Mouse (Mus musculus): Measurements from ENCODE around the gene Fasn. TPM values are rescaled to one million over a fixed set of nuclear protein-coding genes. Genes with fewer than 3 reads are reported as not detected.

The Fasn gene
- polyA plus RNA-seq, 1 experiment from 2014 or later: 94.6 TPM

- Histone ChIP-seq H3K27me3 (ENCODE audit: control insufficient read depth, insufficient read depth, low read length) (no peaks in the 10 kb centered on the region), H3K36me3 (ENCODE audit: control insufficient read depth, insufficient read depth, low read length) (peaks cover 32% of the 10 kb centered on the region), H3K9ac (ENCODE audit: low read length) (no peak overlapping the region), H3K9me3 (ENCODE audit: control insufficient read depth, low read length) (no peaks in the 10 kb centered on the region), H3K27ac (ENCODE audit: low read depth, low read length) (no peak overlapping the region), H3K4me2 (no peak overlapping the region), H3K4me3 (ENCODE audit: low read depth, low read length) (no peak overlapping the region), H3K4me1 (ENCODE audit: control insufficient read depth, insufficient read depth, low read length) (no peaks in the 10 kb centered on the region)
- ATAC-seq (ENCODE audit: low FRiP score): no peak
- no peak for DNase-seq (ENCODE audit: low spot score, missing footprints)
- 84% methylated on average over 4 of the region's 4 CpGs for WGBS
Measured at GRCm38 (mm10) chr11:120804769-120805168, 19.6 kb downstream of the Fasn start.

- WGBS: 80% methylated on average over 7 of the region's 7 CpGs
- DNase-seq (ENCODE audit: low spot score, missing footprints): no peak
- no peaks in the 10 kb centered on the region for H3K9me3 ChIP-seq (ENCODE audit: control insufficient read depth, low read length)
Measured at GRCm38 (mm10) chr11:120804274-120804673, 20.1 kb downstream of the Fasn start.

GRCm38 (mm10) chr11:120800061-120800904 is 24.1 kb downstream of the Fasn start:
- WGBS: 14% methylated on average over 10 of the region's 10 CpGs
- Histone ChIP-seq H3K27me3 (ENCODE audit: control insufficient read depth, insufficient read depth, low read length) (no peaks in the 10 kb centered on the region), H3K9me3 (ENCODE audit: control insufficient read depth, low read length) (no peaks in the 10 kb centered on the region), H3K4me3 (ENCODE audit: low read depth, low read length) (no peak overlapping the region), H3K9ac (ENCODE audit: low read length) (peak overlapping the region; percentile 44; the same call in 1 of the 2 replicates), H3K4me2 (no peak overlapping the region), H3K36me3 (ENCODE audit: control insufficient read depth, insufficient read depth, low read length) (no peaks in the 10 kb centered on the region), H3K27ac (ENCODE audit: low read depth, low read length) (no peak overlapping the region), H3K4me1 (ENCODE audit: control insufficient read depth, insufficient read depth, low read length) (peaks cover 6% of the 10 kb centered on the region)
- DNase-seq (ENCODE audit: low spot score, missing footprints) (peak; percentile 98), ATAC-seq (ENCODE audit: low FRiP score) (peak; percentile 70)

More at GRCm38 (mm10) chr11:120804274-120804673, 20.1 kb downstream of the Fasn start:
- Histone ChIP-seq H3K36me3 (ENCODE audit: control insufficient read depth, insufficient read depth, low read length) (peaks cover 30% of the 10 kb centered on the region), H3K4me1 (ENCODE audit: control insufficient read depth, insufficient read depth, low read length) (no peaks in the 10 kb centered on the region), H3K27ac (ENCODE audit: low read depth, low read length) (no peak overlapping the region), H3K4me3 (ENCODE audit: low read depth, low read length) (no peak overlapping the region), H3K9ac (ENCODE audit: low read length) (no peak overlapping the region), H3K4me2 (no peak overlapping the region), H3K27me3 (ENCODE audit: control insufficient read depth, insufficient read depth, low read length) (no peaks in the 10 kb centered on the region)
- no peak for ATAC-seq (ENCODE audit: low FRiP score)

- Histone ChIP-seq H3K4me2 (no peak overlapping the region), H3K4me1 (ENCODE audit: control insufficient read depth, insufficient read depth, low read length) (peaks cover 10% of the 10 kb centered on the region), H3K27ac (ENCODE audit: low read depth, low read length) (no peak overlapping the region), H3K27me3 (ENCODE audit: control insufficient read depth, insufficient read depth, low read length) (no peaks in the 10 kb centered on the region), H3K9me3 (ENCODE audit: control insufficient read depth, low read length) (no peaks in the 10 kb centered on the region), H3K9ac (ENCODE audit: low read length) (no peak overlapping the region; the same call in 1 of the 2 replicates), H3K4me3 (ENCODE audit: low read depth, low read length) (no peak overlapping the region), H3K36me3 (ENCODE audit: control insufficient read depth, insufficient read depth, low read length) (no peaks in the 10 kb centered on the region)
- DNase-seq (ENCODE audit: low spot score, missing footprints): no peak
- WGBS: 82% methylated on average over 6 of the region's 6 CpGs
- no peak for ATAC-seq (ENCODE audit: low FRiP score)
Measured at GRCm38 (mm10) chr11:120799316-120799890, 24.9 kb downstream of the Fasn start.

- no peak overlapping the region for H3K4me3 ChIP-seq (ENCODE audit: low read depth, low read length)
- peaks cover 5% of the 10 kb centered on the region; the same call in 1 of the 2 replicates for H3K36me3 ChIP-seq (ENCODE audit: control insufficient read depth, insufficient read depth, low read length)
- H3K27ac ChIP-seq (ENCODE audit: low read depth, low read length): no peak overlapping the region
- DNase-seq (ENCODE audit: low spot score, missing footprints): no peak
- no peak overlapping the region for H3K4me2 ChIP-seq
- H3K9me3 ChIP-seq (ENCODE audit: control insufficient read depth, low read length): no peaks in the 10 kb centered on the region
- H3K4me1 ChIP-seq (ENCODE audit: control insufficient read depth, insufficient read depth, low read length): peaks cover 10% of the 10 kb centered on the region
- H3K27me3 ChIP-seq (ENCODE audit: control insufficient read depth, insufficient read depth, low read length): no peaks in the 10 kb centered on the region
- no peak for ATAC-seq (ENCODE audit: low FRiP score)
- no peak overlapping the region for H3K9ac ChIP-seq (ENCODE audit: low read length)
- 92% methylated on average over 3 of the region's 3 CpGs for WGBS
Measured at GRCm38 (mm10) chr11:120798244-120798643, 26.1 kb downstream of the Fasn start.

- Histone ChIP-seq H3K9me3 (ENCODE audit: control insufficient read depth, low read length) (no peaks in the 10 kb centered on the region), H3K4me1 (ENCODE audit: control insufficient read depth, insufficient read depth, low read length) (peaks cover 10% of the 10 kb centered on the region), H3K4me3 (ENCODE audit: low read depth, low read length) (peak overlapping the region; percentile 98), H3K9ac (ENCODE audit: low read length) (peak overlapping the region; percentile 94), H3K4me2 (peak overlapping the region; percentile 97), H3K27ac (ENCODE audit: low read depth, low read length) (peak overlapping the region; percentile 51), H3K36me3 (ENCODE audit: control insufficient read depth, insufficient read depth, low read length) (peaks cover 13% of the 10 kb centered on the region; the same call in 1 of the 2 replicates), H3K27me3 (ENCODE audit: control insufficient read depth, insufficient read depth, low read length) (no peaks in the 10 kb centered on the region)
- whole genome bisulfite sequencing: 33% methylated on average over 8 of the region's 8 CpGs
- no peak for DNase-seq (ENCODE audit: low spot score, missing footprints)
- ATAC-seq (ENCODE audit: low FRiP score): peak; percentile 41
Measured at GRCm38 (mm10) chr11:120796614-120796946, 27.8 kb downstream of the Fasn start.

GRCm38 (mm10) chr11:120795756-120796613 is 28.4 kb downstream of the Fasn start, which contains the start of gene Dus1l:
Gene Dus1l, minus strand, starts transcription at chr11:120796403.
- Histone ChIP-seq H3K9ac (ENCODE audit: low read length) (peak within 1 kb of the TSS; percentile 94), H3K27me3 (ENCODE audit: control insufficient read depth, insufficient read depth, low read length) (no peaks in the 10 kb centered on the region), H3K4me1 (ENCODE audit: control insufficient read depth, insufficient read depth, low read length) (peaks cover 10% of the 10 kb centered on the region), H3K9me3 (ENCODE audit: control insufficient read depth, low read length) (no peaks in the 10 kb centered on the region), H3K27ac (ENCODE audit: low read depth, low read length) (peak within 1 kb of the TSS; percentile 51), H3K4me3 (ENCODE audit: low read depth, low read length) (peak within 1 kb of the TSS; percentile 98), H3K4me2 (peak within 1 kb of the TSS; percentile 97), H3K36me3 (ENCODE audit: control insufficient read depth, insufficient read depth, low read length) (peaks cover 13% of the 10 kb centered on the region; the same call in 1 of the 2 replicates)
- 3% methylated on average over 59 of the region's 59 CpGs for WGBS
- DNase-seq (ENCODE audit: low spot score, missing footprints) (peak; percentile 100), ATAC-seq (ENCODE audit: low FRiP score) (peak; percentile 90)

- Histone ChIP-seq H3K4me2 (no peak overlapping the region), H3K9me3 (ENCODE audit: control insufficient read depth, low read length) (no peaks in the 10 kb centered on the region), H3K9ac (ENCODE audit: low read length) (no peak overlapping the region), H3K4me1 (ENCODE audit: control insufficient read depth, insufficient read depth, low read length) (peaks cover 10% of the 10 kb centered on the region), H3K27ac (ENCODE audit: low read depth, low read length) (no peak overlapping the region), H3K4me3 (ENCODE audit: low read depth, low read length) (no peak overlapping the region), H3K36me3 (ENCODE audit: control insufficient read depth, insufficient read depth, low read length) (peaks cover 32% of the 10 kb centered on the region), H3K27me3 (ENCODE audit: control insufficient read depth, insufficient read depth, low read length) (no peaks in the 10 kb centered on the region)
- ATAC-seq (ENCODE audit: low FRiP score): no peak
- DNase-seq (ENCODE audit: low spot score, missing footprints): no peak
- WGBS: 95% methylated on average over 9 of the region's 9 CpGs
Measured at GRCm38 (mm10) chr11:120792652-120793051, 31.7 kb downstream of the Fasn start.
